Mouse (Mus musculus) midbrain, postnatal 0 days (tissue): ENCODE data around the gene Psmc6. TPM values are rescaled to one million over a fixed set of nuclear protein-coding genes. Genes with fewer than 3 reads are reported as not detected.

ENCODE experiments used
- ATAC-seq: fragments of 200-750 bp; cut with Nextera tagmentation; 2 replicates; pipeline ENCODE4 v1.8.0; 2017; ENCODE audit warnings: moderate number of reproducible peaks, mild to moderate bottlenecking, moderate TSS enrichment, moderate library complexity; ENCODE audit not compliant: low FRiP score
- DNase-seq: peaks from one replicate; pipeline ENCODE4 v3.0.0-alpha.2; 2015; ENCODE audit warnings: low spot score
- H3K27ac ChIP-seq: fragments of 300-500 bp; sonication (generic); 2 replicates; pipeline ENCODE4 v1.5.1; 2014; ENCODE audit warnings: low read depth, mild to moderate bottlenecking, low read length, mixed read lengths
- H3K27me3 ChIP-seq: fragments of 300-500 bp; sonication (generic); 2 replicates; pipeline ENCODE4 v1.6.1; 2014; ENCODE audit warnings: low read length, control low read depth, mixed read lengths; ENCODE audit not compliant: insufficient read depth
- H3K36me3 ChIP-seq: fragments of 300-500 bp; sonication (generic); 2 replicates; pipeline ENCODE4 v1.6.1; 2014; ENCODE audit warnings: low read length, control low read depth, mixed read lengths; ENCODE audit not compliant: insufficient read depth
- H3K4me1 ChIP-seq: fragments of 300-500 bp; sonication (generic); 2 replicates; pipeline ENCODE4 v1.6.1; 2014; ENCODE audit warnings: mild to moderate bottlenecking, control low read depth, antibody characterized with exemption, low read length, mixed read lengths; ENCODE audit not compliant: insufficient read depth
- H3K4me2 ChIP-seq: fragments of 300-500 bp; sonication (generic); 2 replicates; pipeline ENCODE4 v1.6.1; 2014; ENCODE audit warnings: low read depth, mild to moderate bottlenecking, low read length, mixed read lengths; ENCODE audit not compliant: poor library complexity, severe bottlenecking
- H3K4me3 ChIP-seq: fragments of 300-500 bp; sonication (generic); 2 replicates; pipeline ENCODE4 v1.5.1; 2014; ENCODE audit warnings: low read depth, mild to moderate bottlenecking, low read length, moderate library complexity
- H3K9ac ChIP-seq: fragments of 300-500 bp; sonication (generic); replicated peaks from 2 replicates; pipeline ENCODE4 v1.6.1; 2014; ENCODE audit warnings: mild to moderate bottlenecking, low read length, moderate library complexity, mixed read lengths; ENCODE audit not compliant: poor library complexity, severe bottlenecking
- H3K9me3 ChIP-seq: fragments of 300-500 bp; sonication (generic); 2 replicates; pipeline ENCODE4 v1.6.1; 2016; ENCODE audit warnings: low read length, control low read depth
- CTCF ChIP-seq: IDR thresholded peaks from 2 replicates; pipeline ENCODE4 v1.5.1; 2016; ENCODE audit warnings: antibody characterized with exemption, mild to moderate bottlenecking
- WGBS: fragments of 180-500 bp; shearing (Covaris S2); extraction: QIAGEN DNeasy Blood & Tissue Kit; methylation state at CpG from one replicate; pipeline ENCODE4 v1.1.7; 2014; 5-methylcytosine and 5-hydroxymethylcytosine counted together
- polyA plus RNA-seq: library from polyadenylated mRNA; unstranded; fragments of >200 nt; fragmentation: Nextera tagmentation; extraction: Ambion mirVana; gene quantifications from 2 replicates; pipeline ENCODE4 v1.2.1, GENCODE M21; 2015
- total RNA-seq: library from RNA; depleted of rRNA; stranded (reverse); fragments of >200 nt; gene quantifications from 2 replicates; pipeline ENCODE4 v1.2.3, GENCODE M21; 2014

Psmc6 gene
- total and polyA plus RNA-seq, 2 experiments from 2014 or later = 105 to 136 TPM

DNA sequence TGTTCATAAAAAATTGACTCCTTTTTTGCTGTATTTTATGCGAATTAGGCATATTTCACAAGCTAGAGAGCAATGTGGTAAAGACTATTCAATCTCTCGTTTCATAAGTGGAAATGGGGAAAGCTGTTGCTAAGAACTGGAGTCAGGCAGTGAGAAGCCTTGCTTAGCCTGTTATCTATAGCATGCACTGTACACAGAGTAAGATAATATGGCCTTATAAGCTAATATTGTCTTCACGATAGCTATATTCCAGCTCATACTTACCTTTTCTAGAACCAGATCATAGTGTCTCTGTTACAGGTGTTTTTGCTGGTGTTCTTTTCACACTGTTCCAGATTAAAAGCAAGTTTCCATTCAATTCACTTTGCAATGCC lies 10.4 kb upstream of the Psmc6 start:
- peak overlapping the region; percentile 60; the same call in 1 of the 2 replicates for H3K4me2 ChIP-seq
- no peak for ATAC-seq
- no peaks in the 10 kb centered on the region for H3K36me3 ChIP-seq
- TF ChIP-seq CTCF = no peak
- H3K9ac ChIP-seq = no peak overlapping the region
- no peaks in the 10 kb centered on the region for H3K27me3 ChIP-seq
- H3K4me3 ChIP-seq = peak overlapping the region; percentile 99; the same call in 1 of the 2 replicates
- DNase-seq = no peak
- WGBS = 56% methylated on average over 3 of the region's 3 CpGs
- peak overlapping the region; percentile 93; the same call in 1 of the 2 replicates for H3K27ac ChIP-seq
- 0 out of 2 replicates have a peak, but pooled peaks cover 7% of the 10 kb centered on the region for H3K4me1 ChIP-seq
- no peaks in the 10 kb centered on the region for H3K9me3 ChIP-seq

DNA sequence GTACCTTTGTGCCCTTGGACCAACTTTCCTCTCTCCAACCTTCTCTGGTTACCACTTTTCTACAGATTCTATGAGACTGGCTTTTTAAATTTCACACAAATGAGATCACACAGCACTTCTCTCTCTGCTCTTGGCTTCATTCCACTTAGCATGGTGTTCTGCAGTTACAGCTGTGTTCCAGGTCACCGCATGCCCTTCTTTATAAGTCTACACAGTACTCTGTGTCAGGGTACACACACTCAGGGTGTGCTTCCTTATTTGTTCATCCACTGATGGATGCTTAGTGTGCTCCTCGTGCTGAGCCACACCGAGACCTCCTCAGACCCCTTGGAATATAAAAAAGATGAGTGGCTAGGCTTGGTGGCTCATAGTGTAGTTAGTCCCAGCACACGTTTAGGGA lies 9.5 kb upstream of the Psmc6 start:
- no peaks in the 10 kb centered on the region for H3K27me3 ChIP-seq
- H3K4me1 ChIP-seq = 0 out of 2 replicates have a peak, but pooled peaks cover 7% of the 10 kb centered on the region
- H3K9ac ChIP-seq = no peak overlapping the region
- no peak for ATAC-seq
- H3K4me2 ChIP-seq = no peak overlapping the region
- H3K4me3 ChIP-seq = no peak overlapping the region
- DNase-seq = no peak
- no peak overlapping the region for H3K27ac ChIP-seq
- H3K36me3 ChIP-seq = no peaks in the 10 kb centered on the region
- 82% methylated on average over 4 of the region's 4 CpGs for WGBS
- no peaks in the 10 kb centered on the region for H3K9me3 ChIP-seq
- no peak for TF ChIP-seq CTCF

DNA sequence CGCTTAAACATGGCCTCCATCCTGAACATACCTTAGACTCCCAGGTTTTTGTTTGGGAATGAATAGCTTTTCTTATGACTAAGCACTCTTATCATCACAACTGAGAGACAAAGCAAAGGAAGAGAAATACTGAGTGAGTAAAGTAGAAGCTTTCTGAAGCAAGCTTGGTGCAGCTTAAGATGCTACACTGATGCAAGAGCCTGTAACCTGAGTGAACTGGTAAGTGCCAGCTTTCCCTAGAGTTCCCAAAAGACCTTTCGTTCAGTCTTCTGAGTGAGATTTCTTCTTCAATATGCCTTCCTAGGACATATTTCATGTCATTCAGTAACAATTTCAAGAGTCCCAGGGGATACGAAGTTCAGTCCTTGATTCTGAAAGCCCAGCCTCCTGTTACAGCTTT lies 8.5 kb upstream of the Psmc6 start:
- no peaks in the 10 kb centered on the region for H3K36me3 ChIP-seq
- no peaks in the 10 kb centered on the region for H3K27me3 ChIP-seq
- DNase-seq (no peak), ATAC-seq (no peak)
- H3K9me3 ChIP-seq = no peaks in the 10 kb centered on the region
- H3K4me2 ChIP-seq = no peak overlapping the region
- no peak overlapping the region for H3K9ac ChIP-seq
- 0 out of 2 replicates have a peak, but pooled peaks cover 7% of the 10 kb centered on the region for H3K4me1 ChIP-seq
- WGBS = 85% methylated on average over 3 of the region's 3 CpGs
- H3K27ac ChIP-seq = no peak overlapping the region
- H3K4me3 ChIP-seq = no peak overlapping the region
- TF ChIP-seq CTCF = no peak

DNA sequence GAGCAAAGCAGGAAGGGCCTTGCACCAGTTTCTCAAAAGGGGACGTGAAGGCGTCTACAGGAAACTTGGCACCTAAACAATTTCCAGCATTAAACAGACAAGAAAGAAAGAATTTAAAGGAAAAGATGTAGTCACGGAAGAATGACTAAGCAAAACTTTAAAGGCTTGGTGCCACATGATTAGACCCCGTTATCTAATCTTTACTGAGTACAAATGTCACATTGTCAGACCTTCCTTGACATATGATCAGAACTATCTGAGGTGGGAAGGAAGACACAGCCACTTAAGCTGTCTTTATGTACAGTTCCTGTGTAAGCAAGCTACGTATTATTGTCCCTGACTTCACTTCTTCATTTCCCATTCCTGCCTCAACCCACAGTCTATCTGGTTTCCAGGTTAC lies 8.0 kb upstream of the Psmc6 start:
- Histone ChIP-seq H3K4me2 (no peak overlapping the region), H3K4me3 (no peak overlapping the region), H3K36me3 (no peaks in the 10 kb centered on the region), H3K27ac (no peak overlapping the region), H3K4me1 (0 out of 2 replicates have a peak, but pooled peaks cover 3% of the 10 kb centered on the region), H3K27me3 (no peaks in the 10 kb centered on the region), H3K9me3 (no peaks in the 10 kb centered on the region), H3K9ac (no peak overlapping the region)
- DNase-seq = no peak
- no peak for ATAC-seq
- no peak for TF ChIP-seq CTCF
- WGBS = 78% methylated on average over 5 of the region's 5 CpGs

DNA sequence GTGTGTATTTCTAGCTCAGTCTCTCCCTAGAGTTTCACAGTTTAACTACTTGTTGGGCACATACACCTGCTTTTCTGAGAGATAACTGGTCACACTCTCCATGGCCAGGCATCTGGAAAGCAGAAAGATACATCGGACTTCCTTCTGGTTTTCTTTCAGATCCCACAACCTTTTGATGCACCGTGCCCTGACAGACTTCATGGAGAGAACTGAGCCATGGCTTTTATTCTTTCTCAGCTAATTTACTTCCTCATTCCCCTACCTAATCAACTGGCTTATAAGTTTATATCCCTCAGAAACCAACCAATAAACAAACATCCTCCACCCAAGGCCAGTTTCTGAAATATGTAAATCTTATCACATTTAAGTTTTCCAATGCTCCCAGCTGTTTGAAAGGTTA lies 7.1 kb upstream of the Psmc6 start:
- H3K27me3 ChIP-seq = no peaks in the 10 kb centered on the region
- 85% methylated on average over 2 of the region's 2 CpGs for whole genome bisulfite sequencing
- H3K36me3 ChIP-seq = no peaks in the 10 kb centered on the region
- no peak overlapping the region for H3K4me3 ChIP-seq
- H3K4me2 ChIP-seq = no peak overlapping the region
- TF ChIP-seq CTCF = no peak
- H3K9ac ChIP-seq = no peak overlapping the region
- H3K9me3 ChIP-seq = no peaks in the 10 kb centered on the region
- no peak for DNase-seq
- no peak overlapping the region for H3K27ac ChIP-seq
- ATAC-seq = no peak
- H3K4me1 ChIP-seq = no peaks in the 10 kb centered on the region

DNA sequence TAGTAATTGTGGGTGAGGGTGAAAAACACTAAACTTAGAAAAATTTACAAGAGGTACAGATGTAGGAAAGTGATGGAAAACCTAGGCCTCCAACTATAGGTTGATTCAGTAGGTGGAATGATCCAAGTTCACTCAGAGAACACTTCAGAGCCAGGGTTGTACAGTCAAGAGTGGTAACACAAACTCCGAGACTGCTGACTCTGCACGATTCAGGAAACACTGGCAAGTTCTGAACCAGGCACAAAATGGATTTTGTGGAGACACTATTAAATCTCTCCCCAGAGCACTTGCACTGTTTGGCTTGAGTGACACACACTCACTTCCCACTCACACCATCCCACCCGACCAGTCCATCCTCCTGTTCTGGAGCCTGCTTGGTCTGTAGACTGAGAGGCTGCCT lies 6.3 kb upstream of the Psmc6 start:
- Histone ChIP-seq H3K27ac (no peak overlapping the region), H3K4me2 (no peak overlapping the region), H3K9ac (no peak overlapping the region), H3K36me3 (no peaks in the 10 kb centered on the region), H3K27me3 (no peaks in the 10 kb centered on the region), H3K4me3 (no peak overlapping the region), H3K9me3 (no peaks in the 10 kb centered on the region), H3K4me1 (no peaks in the 10 kb centered on the region)
- DNase-seq (no peak), ATAC-seq (no peak)
- no peak for TF ChIP-seq CTCF
- 92% methylated on average over 3 of the region's 3 CpGs for WGBS
